Mouse (Mus musculus): ENCODE data around the gene Slc12a7. TPM values are rescaled to one million over a fixed set of nuclear protein-coding genes. Genes with fewer than 3 reads are reported as not detected.

Slc12a7 gene
- polyA plus RNA-seq, 1 experiment from 2014 or later = 49.1 TPM

DNA sequence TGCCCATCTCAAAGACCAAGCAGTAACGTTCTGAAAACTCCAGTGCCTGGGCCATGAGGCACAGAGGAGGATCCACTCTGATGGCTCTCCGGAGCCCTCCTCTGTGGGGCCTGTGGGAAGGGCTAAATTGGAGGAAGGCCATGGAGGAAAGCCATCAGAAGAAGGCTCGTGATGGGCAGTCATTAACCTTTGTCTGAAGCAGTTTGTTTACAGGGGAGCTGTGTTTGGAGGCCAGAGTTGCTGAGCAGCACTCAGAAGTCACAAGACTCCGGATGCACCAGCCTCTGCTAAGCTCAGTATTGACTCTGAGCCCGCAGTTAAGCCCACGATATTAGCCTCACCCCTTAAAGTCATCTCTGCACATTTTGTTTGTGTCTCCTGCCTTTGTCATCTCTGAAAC, 23.4 kb upstream of the Slc12a7 start:
- 46% methylated on average over 6 of the region's 6 CpGs for WGBS
- Histone ChIP-seq H3K4me3 (ENCODE audit: low read depth, low read length) (no peak overlapping the region), H3K9me3 (ENCODE audit: control insufficient read depth, low read length) (no peaks in the 10 kb centered on the region), H3K4me1 (ENCODE audit: control insufficient read depth, insufficient read depth, low read length) (no peaks in the 10 kb centered on the region), H3K36me3 (ENCODE audit: control insufficient read depth, insufficient read depth, low read length) (no peaks in the 10 kb centered on the region), H3K9ac (ENCODE audit: low read length) (no peak overlapping the region), H3K27ac (replicated peaks; ENCODE audit: low read depth, low read length) (no peak overlapping the region), H3K27me3 (ENCODE audit: control insufficient read depth, insufficient read depth, low read length) (no peaks in the 10 kb centered on the region), H3K4me2 (ENCODE audit: low read depth, severe bottlenecking) (no peak overlapping the region)
- DNase-seq (ENCODE audit: low spot score) (no peak), ATAC-seq (ENCODE audit: insufficient number of reproducible peaks, low FRiP score, low TSS enrichment, low read depth) (no peak)

DNA sequence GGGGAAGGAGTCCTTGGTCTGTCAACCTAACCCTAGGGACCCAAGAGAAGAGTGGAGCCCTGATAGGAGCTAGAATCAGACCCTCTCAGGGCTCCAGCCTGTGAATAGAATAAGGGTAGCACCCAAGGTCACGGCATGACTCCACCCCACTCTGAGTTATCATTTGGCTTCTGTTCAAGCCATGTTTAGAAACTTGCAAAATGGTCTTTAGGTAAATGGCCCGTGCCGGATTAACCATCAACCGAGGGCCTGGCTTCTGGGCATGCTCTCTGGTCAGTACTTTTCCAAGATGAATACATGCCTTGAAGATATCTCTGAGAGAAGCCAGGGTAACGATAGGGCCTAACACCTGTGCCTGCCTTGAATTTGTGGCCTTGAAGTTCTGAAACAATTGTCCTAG, 21.7 kb upstream of the Slc12a7 start:
- Histone ChIP-seq H3K9ac (ENCODE audit: low read length) (no peak overlapping the region), H3K4me1 (ENCODE audit: control insufficient read depth, insufficient read depth, low read length) (no peaks in the 10 kb centered on the region), H3K36me3 (ENCODE audit: control insufficient read depth, insufficient read depth, low read length) (no peaks in the 10 kb centered on the region), H3K4me3 (ENCODE audit: low read depth, low read length) (no peak overlapping the region), H3K9me3 (ENCODE audit: control insufficient read depth, low read length) (no peaks in the 10 kb centered on the region), H3K27me3 (ENCODE audit: control insufficient read depth, insufficient read depth, low read length) (no peaks in the 10 kb centered on the region), H3K4me2 (ENCODE audit: low read depth, severe bottlenecking) (no peak overlapping the region), H3K27ac (replicated peaks; ENCODE audit: low read depth, low read length) (no peak overlapping the region)
- DNase-seq (ENCODE audit: low spot score) = no peak
- ATAC-seq (ENCODE audit: insufficient number of reproducible peaks, low FRiP score, low TSS enrichment, low read depth) = no peak
- 90% methylated on average over 5 of the region's 5 CpGs for WGBS

DNA sequence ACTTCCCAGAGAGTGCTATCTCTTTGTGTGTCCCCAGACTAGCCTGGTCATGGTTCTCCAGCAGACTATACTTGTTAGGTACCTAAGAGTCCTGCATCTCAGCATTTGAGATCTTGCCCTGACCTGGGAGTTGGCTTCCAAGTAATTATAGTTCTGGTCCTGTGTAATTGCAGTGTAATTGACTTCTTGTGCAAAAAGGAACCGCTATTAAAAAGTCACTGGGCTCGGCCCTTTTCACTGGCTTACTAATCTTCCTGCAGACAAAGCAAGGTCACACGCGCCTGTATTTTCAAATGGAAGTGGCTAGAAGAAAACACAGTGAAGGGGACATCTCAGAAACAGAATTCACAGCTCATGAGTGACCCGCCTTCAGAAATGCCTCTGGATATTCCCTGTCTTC, 21.1 kb upstream of the Slc12a7 start:
- 84% methylated on average over 5 of the region's 5 CpGs for WGBS
- no peak overlapping the region for H3K27ac ChIP-seq (replicated peaks; ENCODE audit: low read depth, low read length)
- H3K4me3 ChIP-seq (ENCODE audit: low read depth, low read length) = no peak overlapping the region
- no peaks in the 10 kb centered on the region for H3K36me3 ChIP-seq (ENCODE audit: control insufficient read depth, insufficient read depth, low read length)
- no peaks in the 10 kb centered on the region for H3K4me1 ChIP-seq (ENCODE audit: control insufficient read depth, insufficient read depth, low read length)
- no peak overlapping the region for H3K4me2 ChIP-seq (ENCODE audit: low read depth, severe bottlenecking)
- H3K9me3 ChIP-seq (ENCODE audit: control insufficient read depth, low read length) = no peaks in the 10 kb centered on the region
- ATAC-seq (ENCODE audit: insufficient number of reproducible peaks, low FRiP score, low TSS enrichment, low read depth) (no peak), DNase-seq (ENCODE audit: low spot score) (no peak)
- H3K9ac ChIP-seq (ENCODE audit: low read length) = no peak overlapping the region
- no peaks in the 10 kb centered on the region for H3K27me3 ChIP-seq (ENCODE audit: control insufficient read depth, insufficient read depth, low read length)

DNA sequence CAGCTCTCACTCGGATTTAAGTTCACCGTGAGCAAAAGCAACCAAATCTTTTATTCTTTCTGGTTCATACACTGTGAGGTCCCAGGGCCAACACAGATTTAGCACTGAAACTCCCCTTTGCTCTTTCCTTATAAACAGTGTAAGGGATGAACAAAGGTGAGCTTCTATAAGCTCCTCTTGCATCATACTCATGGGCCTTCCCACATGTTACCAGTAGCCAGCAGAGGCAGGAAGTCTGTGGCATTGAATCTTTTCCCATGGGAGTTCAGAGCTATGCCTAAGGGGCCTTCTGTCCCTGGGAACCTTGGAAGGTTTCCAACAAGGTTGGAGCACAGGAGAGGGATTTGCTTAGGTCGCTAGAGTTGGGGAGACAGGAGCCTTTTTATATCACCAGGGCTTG, 20.7 kb upstream of the Slc12a7 start:
- no peaks in the 10 kb centered on the region for H3K9me3 ChIP-seq (ENCODE audit: control insufficient read depth, low read length)
- H3K4me2 ChIP-seq (ENCODE audit: low read depth, severe bottlenecking) = no peak overlapping the region
- WGBS = 79% methylated on average over 3 of the region's 3 CpGs
- no peaks in the 10 kb centered on the region for H3K4me1 ChIP-seq (ENCODE audit: control insufficient read depth, insufficient read depth, low read length)
- no peak overlapping the region for H3K9ac ChIP-seq (ENCODE audit: low read length)
- no peak for ATAC-seq (ENCODE audit: insufficient number of reproducible peaks, low FRiP score, low TSS enrichment, low read depth)
- no peaks in the 10 kb centered on the region for H3K27me3 ChIP-seq (ENCODE audit: control insufficient read depth, insufficient read depth, low read length)
- DNase-seq (ENCODE audit: low spot score) = no peak
- H3K4me3 ChIP-seq (ENCODE audit: low read depth, low read length) = no peak overlapping the region
- H3K27ac ChIP-seq (replicated peaks; ENCODE audit: low read depth, low read length) = no peak overlapping the region
- H3K36me3 ChIP-seq (ENCODE audit: control insufficient read depth, insufficient read depth, low read length) = no peaks in the 10 kb centered on the region

DNA sequence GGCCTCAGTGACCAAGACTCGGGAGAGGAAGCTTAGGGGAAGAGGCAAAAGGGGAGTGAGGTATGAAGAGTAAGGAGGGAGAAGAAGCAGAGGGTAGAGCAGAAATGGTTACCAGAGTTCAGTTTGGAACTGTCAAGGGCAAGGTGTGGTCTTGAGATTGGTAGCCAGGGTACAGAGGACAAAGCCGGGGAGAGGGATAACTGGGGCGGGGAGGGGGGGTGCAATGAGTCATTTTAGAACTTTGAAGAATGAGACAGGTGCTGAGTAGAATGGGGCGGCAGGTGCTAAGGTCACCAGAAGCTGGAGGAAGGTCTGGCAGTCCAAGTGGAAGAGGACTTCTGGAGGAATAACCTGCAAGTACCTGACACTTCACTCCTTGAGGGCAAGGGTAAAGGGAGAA, 19.7 kb upstream of the Slc12a7 start:
- H3K4me3 ChIP-seq (ENCODE audit: low read depth, low read length) = no peak overlapping the region
- H3K27me3 ChIP-seq (ENCODE audit: control insufficient read depth, insufficient read depth, low read length) = no peaks in the 10 kb centered on the region
- no peak overlapping the region for H3K27ac ChIP-seq (replicated peaks; ENCODE audit: low read depth, low read length)
- WGBS = 89% methylated on average over 4 of the region's 4 CpGs
- no peaks in the 10 kb centered on the region for H3K9me3 ChIP-seq (ENCODE audit: control insufficient read depth, low read length)
- no peak overlapping the region for H3K9ac ChIP-seq (ENCODE audit: low read length)
- DNase-seq (ENCODE audit: low spot score) (no peak), ATAC-seq (ENCODE audit: insufficient number of reproducible peaks, low FRiP score, low TSS enrichment, low read depth) (no peak)
- H3K4me1 ChIP-seq (ENCODE audit: control insufficient read depth, insufficient read depth, low read length) = no peaks in the 10 kb centered on the region
- no peaks in the 10 kb centered on the region for H3K36me3 ChIP-seq (ENCODE audit: control insufficient read depth, insufficient read depth, low read length)
- H3K4me2 ChIP-seq (ENCODE audit: low read depth, severe bottlenecking) = no peak overlapping the region

DNA sequence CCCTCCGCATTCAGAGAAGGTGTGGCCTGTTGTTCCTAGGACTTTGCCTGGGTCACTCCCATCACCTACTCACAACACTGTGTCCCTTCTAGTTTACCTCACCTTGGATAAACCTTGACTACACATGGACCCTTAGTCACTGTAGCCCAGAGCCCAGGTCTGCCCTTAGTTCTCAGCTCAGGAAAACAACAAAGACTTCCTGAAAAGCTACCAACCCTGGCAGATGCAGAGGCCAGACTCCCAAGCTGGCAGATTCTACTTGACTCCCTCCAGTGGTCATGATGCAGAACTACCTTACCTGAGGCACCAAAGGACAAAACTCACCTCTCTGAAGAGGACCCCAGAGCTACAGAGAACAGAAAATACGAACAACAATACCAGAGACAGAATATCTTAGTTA, 18.9 kb upstream of the Slc12a7 start:
- no peak overlapping the region for H3K4me2 ChIP-seq (ENCODE audit: low read depth, severe bottlenecking)
- H3K9ac ChIP-seq (ENCODE audit: low read length) = no peak overlapping the region
- H3K36me3 ChIP-seq (ENCODE audit: control insufficient read depth, insufficient read depth, low read length) = no peaks in the 10 kb centered on the region
- H3K27me3 ChIP-seq (ENCODE audit: control insufficient read depth, insufficient read depth, low read length) = no peaks in the 10 kb centered on the region
- H3K4me1 ChIP-seq (ENCODE audit: control insufficient read depth, insufficient read depth, low read length) = no peaks in the 10 kb centered on the region
- WGBS = 58% methylated on average over 2 of the region's 2 CpGs
- no peak for DNase-seq (ENCODE audit: low spot score)
- H3K27ac ChIP-seq (replicated peaks; ENCODE audit: low read depth, low read length) = no peak overlapping the region
- H3K4me3 ChIP-seq (ENCODE audit: low read depth, low read length) = no peak overlapping the region
- no peak for ATAC-seq (ENCODE audit: insufficient number of reproducible peaks, low FRiP score, low TSS enrichment, low read depth)
- H3K9me3 ChIP-seq (ENCODE audit: control insufficient read depth, low read length) = no peaks in the 10 kb centered on the region

DNA sequence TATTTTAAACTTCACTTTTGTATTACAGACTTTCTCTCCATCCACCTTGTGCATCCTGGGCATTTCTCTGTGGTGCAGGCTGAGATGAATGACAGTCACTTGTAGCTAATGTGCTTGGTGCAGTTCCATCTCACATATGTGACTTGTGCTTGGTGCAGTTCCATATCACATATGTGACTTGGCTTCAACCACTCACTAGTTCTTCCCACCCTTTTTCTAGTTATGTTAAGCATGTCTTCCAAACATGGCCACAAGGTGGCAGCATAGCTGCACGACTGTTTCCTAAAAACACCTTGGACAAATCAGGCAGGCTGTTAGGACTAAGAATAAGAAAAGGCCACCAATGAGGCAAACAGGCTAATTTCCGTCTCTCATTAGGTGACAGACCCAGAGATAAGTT, 14.7 kb upstream of the Slc12a7 start:
- H3K27me3 ChIP-seq (ENCODE audit: control insufficient read depth, insufficient read depth, low read length) = no peaks in the 10 kb centered on the region
- no peaks in the 10 kb centered on the region for H3K36me3 ChIP-seq (ENCODE audit: control insufficient read depth, insufficient read depth, low read length)
- no peak overlapping the region for H3K27ac ChIP-seq (replicated peaks; ENCODE audit: low read depth, low read length)
- ATAC-seq (ENCODE audit: insufficient number of reproducible peaks, low FRiP score, low TSS enrichment, low read depth) (no peak), DNase-seq (ENCODE audit: low spot score) (peak; percentile 93)
- no peak overlapping the region for H3K4me3 ChIP-seq (ENCODE audit: low read depth, low read length)
- H3K9me3 ChIP-seq (ENCODE audit: control insufficient read depth, low read length) = no peaks in the 10 kb centered on the region
- no peak overlapping the region for H3K9ac ChIP-seq (ENCODE audit: low read length)
- no peaks in the 10 kb centered on the region for H3K4me1 ChIP-seq (ENCODE audit: control insufficient read depth, insufficient read depth, low read length)
- no peak overlapping the region for H3K4me2 ChIP-seq (ENCODE audit: low read depth, severe bottlenecking)
- WGBS = 1% methylated on average over 2 of the region's 2 CpGs

DNA sequence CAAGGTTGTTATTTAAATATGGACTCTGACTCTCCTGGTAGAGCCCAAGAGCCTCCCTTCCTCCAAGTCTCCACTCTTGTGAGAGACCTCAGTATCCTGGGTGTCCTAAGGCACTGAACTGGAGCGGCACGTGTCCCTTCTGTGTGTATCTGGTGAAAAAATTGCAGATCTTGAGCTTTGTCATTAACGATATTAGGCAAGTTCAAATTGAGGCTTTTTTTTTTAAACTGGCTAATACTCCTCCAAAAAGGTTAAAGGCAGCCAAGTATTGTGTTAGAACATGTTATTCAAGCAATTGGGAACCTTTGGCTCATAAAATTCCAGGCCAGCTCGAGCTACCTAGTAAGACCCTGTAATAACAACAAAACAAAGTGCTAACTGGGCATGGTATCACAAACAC, 12.7 kb upstream of the Slc12a7 start:
- Histone ChIP-seq H3K4me1 (ENCODE audit: control insufficient read depth, insufficient read depth, low read length) (no peaks in the 10 kb centered on the region), H3K9me3 (ENCODE audit: control insufficient read depth, low read length) (no peaks in the 10 kb centered on the region), H3K9ac (ENCODE audit: low read length) (no peak overlapping the region), H3K36me3 (ENCODE audit: control insufficient read depth, insufficient read depth, low read length) (no peaks in the 10 kb centered on the region), H3K4me3 (ENCODE audit: low read depth, low read length) (no peak overlapping the region), H3K27me3 (ENCODE audit: control insufficient read depth, insufficient read depth, low read length) (no peaks in the 10 kb centered on the region), H3K27ac (replicated peaks; ENCODE audit: low read depth, low read length) (no peak overlapping the region), H3K4me2 (ENCODE audit: low read depth, severe bottlenecking) (no peak overlapping the region)
- no peak for ATAC-seq (ENCODE audit: insufficient number of reproducible peaks, low FRiP score, low TSS enrichment, low read depth)
- no peak for DNase-seq (ENCODE audit: low spot score)
- WGBS = 87% methylated on average over 4 of the region's 4 CpGs

DNA sequence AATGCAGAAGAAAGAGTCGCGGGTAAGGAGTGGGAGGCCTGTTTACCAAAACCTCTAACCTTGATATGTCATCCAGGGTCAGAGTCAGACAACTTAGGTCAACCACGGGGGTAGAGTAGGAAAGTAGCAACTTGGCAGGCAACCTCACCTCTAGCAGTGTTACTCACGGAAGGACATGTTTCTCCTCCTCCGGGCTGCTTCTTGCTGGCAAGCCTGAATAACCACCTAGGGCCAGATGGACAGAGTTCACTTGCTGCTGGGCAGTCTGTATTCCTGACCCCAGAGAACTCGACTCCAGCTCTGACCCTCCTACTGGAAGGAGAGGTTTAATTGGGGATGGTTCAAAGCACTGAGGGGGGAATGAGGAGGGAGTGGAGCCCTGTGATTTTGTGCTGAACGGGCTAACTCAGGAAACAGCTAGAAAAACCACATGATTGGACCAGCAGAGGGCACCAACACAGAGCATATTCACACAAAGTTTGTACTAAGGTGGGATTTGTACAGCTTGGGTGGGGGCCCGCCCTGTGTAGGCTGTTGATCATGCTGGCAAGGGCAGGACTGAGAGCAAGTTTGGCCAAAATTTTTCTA, 9.7 kb upstream of the Slc12a7 start:
- 40% methylated on average over 8 of the region's 8 CpGs for WGBS
- Histone ChIP-seq H3K27me3 (ENCODE audit: control insufficient read depth, insufficient read depth, low read length) (no peaks in the 10 kb centered on the region), H3K9me3 (ENCODE audit: control insufficient read depth, low read length) (no peaks in the 10 kb centered on the region), H3K4me1 (ENCODE audit: control insufficient read depth, insufficient read depth, low read length) (no peaks in the 10 kb centered on the region), H3K36me3 (ENCODE audit: control insufficient read depth, insufficient read depth, low read length) (no peaks in the 10 kb centered on the region), H3K4me3 (ENCODE audit: low read depth, low read length) (no peak overlapping the region), H3K4me2 (ENCODE audit: low read depth, severe bottlenecking) (no peak overlapping the region), H3K9ac (ENCODE audit: low read length) (no peak overlapping the region), H3K27ac (replicated peaks; ENCODE audit: low read depth, low read length) (no peak overlapping the region)
- peak; percentile 73 for DNase-seq (ENCODE audit: low spot score)
- peak; percentile 57; the same call in 1 of the 2 replicates for ATAC-seq (ENCODE audit: insufficient number of reproducible peaks, low FRiP score, low TSS enrichment, low read depth)
